Mouse (Mus musculus): ENCODE data around the gene Hsf2bp. TPM values are rescaled to one million over a fixed set of nuclear protein-coding genes. Genes with fewer than 3 reads are reported as not detected.

Gene Hsf2bp
- total and polyA plus RNA-seq, 3 experiments: 0.34 to 1.0 (median 0.75) TPM

DNA sequence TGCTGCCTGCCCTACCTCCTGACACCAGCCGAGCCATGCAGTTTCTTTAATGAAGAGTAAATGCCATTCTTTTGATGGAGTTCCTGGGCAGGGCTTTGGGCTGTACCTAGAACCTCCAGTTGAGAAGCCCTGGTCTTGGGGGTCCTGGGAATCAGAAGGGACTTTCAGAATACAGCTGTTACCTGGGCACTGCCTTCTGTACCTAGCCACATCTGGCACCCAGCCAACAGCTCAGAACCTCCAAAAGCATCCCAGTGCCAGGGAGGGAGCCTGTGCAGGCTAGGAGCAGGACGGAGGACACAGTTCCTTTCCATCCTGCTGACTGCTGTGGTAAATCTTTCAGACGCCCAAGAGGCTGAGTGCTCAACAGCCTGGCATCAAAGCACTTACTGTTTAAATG is 100.3 kb downstream of the Hsf2bp start:
- Histone ChIP-seq H3K4me3 (replicated peaks in 1 of 3; ENCODE audit: low read depth in 2 of 3, low read length in 2 of 3, poor library complexity in 1 of 3) (no peak overlapping the region), H3K27ac (ENCODE audit: insufficient read depth, low read depth) (no peak overlapping the region), H3K4me1 (ENCODE audit: control insufficient read depth in 1 of 2, insufficient read depth in 2 of 2) (peaks cover 36 to 82% of the 10 kb centered on the region in 2 experiments), H3K27me3 (replicated peaks) (no peaks in the 10 kb centered on the region), H3K4me2 (ENCODE audit: insufficient read depth, low read depth, poor library complexity, severe bottlenecking) (no peak overlapping the region), H3K9ac (ENCODE audit: insufficient read depth, low read depth) (no peak overlapping the region), H3K79me2 (replicated peaks; ENCODE audit: control insufficient read depth, extremely low read depth, insufficient read depth, poor library complexity, severe bottlenecking) (no peaks in the 10 kb centered on the region), H3K9me3 (replicated peaks; ENCODE audit: low read length) (no peaks in the 10 kb centered on the region), H3K36me3 (replicated peaks in 1 of 2; ENCODE audit: control insufficient read depth in 1 of 2, insufficient read depth in 1 of 2, low read length in 1 of 2) (no peaks in the 10 kb centered on the region)
- TF ChIP-seq NRF1 (IDR thresholded peaks at IDR 0.05; ENCODE audit: low read depth, low read length) (no peak), JUND (conservative IDR thresholded peaks at IDR 0.05; ENCODE audit: low read depth, low read length) (no peak), KAT2A (IDR thresholded peaks at IDR 0.05; ENCODE audit: insufficient replicate concordance, low read length) (no peak), PAX5 (IDR thresholded peaks at IDR 0.05; ENCODE audit: low read length) (no peak), ZC3H11A (IDR thresholded peaks at IDR 0.05; ENCODE audit: low read depth, low read length) (no peak), UBTF (IDR thresholded peaks at IDR 0.05; ENCODE audit: low read depth, low read length) (no peak), TBP (conservative IDR thresholded peaks at IDR 0.05; ENCODE audit: low read depth, low read length) (no peak), MYC (IDR thresholded peaks at IDR 0.05; ENCODE audit: low read depth, low read length) (no peak), MXI1 (IDR thresholded peaks at IDR 0.05; ENCODE audit: low read depth, low read length) (no peak), SIN3A (IDR thresholded peaks at IDR 0.05; ENCODE audit: low read length) (no peak), BHLHE40 (IDR thresholded peaks at IDR 0.05; ENCODE audit: low read depth, low read length) (no peak), USF2 (conservative IDR thresholded peaks at IDR 0.05; ENCODE audit: low read depth, low read length) (no peak), RAD21 (IDR thresholded peaks at IDR 0.05; ENCODE audit: low read depth, low read length) (no peak), JUN (IDR thresholded peaks at IDR 0.05; ENCODE audit: insufficient read depth, low read depth, low read length) (no peak), CTCF (conservative IDR thresholded peaks at IDR 0.05 in 1 of 2, IDR thresholded peaks at IDR 0.05 in 1 of 2; ENCODE audit: low read depth in 2 of 2, low read length in 2 of 2) (no peak), IRF4 (IDR thresholded peaks at IDR 0.05; ENCODE audit: low read depth, low read length) (no peak), HCFC1 (IDR thresholded peaks at IDR 0.05; ENCODE audit: low read depth, low read length) (no peak)
- dilution Hi-C loops (cut with MboI; ENCODE audit: extremely low pct_ligation_motif_present, extremely low pct_unique_long_range_greater_than_20kb, low sequenced_read_pairs): no loop called here
- no peak for DNase-seq (ENCODE audit: extremely low read depth)
- in situ Hi-C loops (cut with MboI; ENCODE audit: low pct_ligation_motif_present, low pct_unique_long_range_greater_than_20kb, low sequenced_read_pairs): loop anchor here (10.0 kb wide), 1 partner anchor 251 kb away; no protein-coding TSS in a partner anchor

GRCm38 (mm10) chr17:31935091-31935830 is 100.9 kb downstream of the Hsf2bp start:
- dilution Hi-C loops (cut with MboI; ENCODE audit: extremely low pct_ligation_motif_present, extremely low pct_unique_long_range_greater_than_20kb, low sequenced_read_pairs) (no loop called here), in situ Hi-C loops (cut with MboI; ENCODE audit: low pct_ligation_motif_present, low pct_unique_long_range_greater_than_20kb, low sequenced_read_pairs) (loop anchor here (10.0 kb wide), 1 partner anchor 250 kb away; no protein-coding TSS in a partner anchor)
- Histone ChIP-seq H3K9ac (ENCODE audit: insufficient read depth, low read depth) (no peak overlapping the region), H3K4me2 (ENCODE audit: insufficient read depth, low read depth, poor library complexity, severe bottlenecking) (no peak overlapping the region), H3K4me1 (ENCODE audit: control insufficient read depth in 1 of 2, insufficient read depth in 2 of 2) (peaks cover 37 to 83% of the 10 kb centered on the region in 2 experiments), H3K27ac (ENCODE audit: insufficient read depth, low read depth) (no peak overlapping the region), H3K79me2 (replicated peaks; ENCODE audit: control insufficient read depth, extremely low read depth, insufficient read depth, poor library complexity, severe bottlenecking) (no peaks in the 10 kb centered on the region), H3K9me3 (replicated peaks; ENCODE audit: low read length) (no peaks in the 10 kb centered on the region), H3K4me3 (replicated peaks in 1 of 3; ENCODE audit: low read depth in 2 of 3, low read length in 2 of 3, poor library complexity in 1 of 3) (no peak overlapping the region), H3K27me3 (replicated peaks) (no peaks in the 10 kb centered on the region), H3K36me3 (replicated peaks in 1 of 2; ENCODE audit: control insufficient read depth in 1 of 2, insufficient read depth in 1 of 2, low read length in 1 of 2) (no peaks in the 10 kb centered on the region)
- TF ChIP-seq RAD21 (IDR thresholded peaks at IDR 0.05; ENCODE audit: low read depth, low read length) (no peak), CHD2 (IDR thresholded peaks at IDR 0.05; ENCODE audit: low read length) (no peak), NRF1 (IDR thresholded peaks at IDR 0.05; ENCODE audit: low read depth, low read length) (no peak), CTCF (conservative IDR thresholded peaks at IDR 0.05 in 1 of 2, IDR thresholded peaks at IDR 0.05 in 1 of 2; ENCODE audit: low read depth in 2 of 2, low read length in 2 of 2) (no peak), MAX (IDR thresholded peaks at IDR 0.05; ENCODE audit: low read length) (no peak), ETS1 (conservative IDR thresholded peaks at IDR 0.05; ENCODE audit: low read depth, low read length) (no peak), USF1 (IDR thresholded peaks at IDR 0.05; ENCODE audit: low read depth, low read length) (no peak), EP300 (IDR thresholded peaks at IDR 0.05; ENCODE audit: low read length) (no peak), TCF12 (IDR thresholded peaks at IDR 0.05; ENCODE audit: low read depth, low read length) (no peak), MXI1 (IDR thresholded peaks at IDR 0.05; ENCODE audit: low read depth, low read length) (no peak), SIN3A (IDR thresholded peaks at IDR 0.05; ENCODE audit: low read length) (no peak), GABPA (IDR thresholded peaks at IDR 0.05; ENCODE audit: insufficient replicate concordance, low read depth, low read length) (no peak), MEF2A (IDR thresholded peaks at IDR 0.05; ENCODE audit: borderline replicate concordance, low read depth, low read length) (no peak), ZMIZ1 (IDR thresholded peaks at IDR 0.05; ENCODE audit: low read depth, low read length) (no peak), ZKSCAN1 (IDR thresholded peaks at IDR 0.05; ENCODE audit: borderline replicate concordance, low read depth, low read length) (no peak), NELFE (IDR thresholded peaks at IDR 0.05; ENCODE audit: low read depth, low read length) (no peak)
- no peak for DNase-seq (ENCODE audit: extremely low read depth)

Measured in CH12.LX (cell line).